Mouse (Mus musculus) lung, embryonic 14.5 days (tissue): ENCODE results near the gene 4930550C14Rik. TPM values are rescaled to one million over a fixed set of nuclear protein-coding genes. Genes with fewer than 3 reads are reported as not detected.

Experiments
- ATAC-seq: fragments of 200-750 bp; cut with Nextera tagmentation; 2 replicates; pipeline ENCODE4 v1.8.0; 2017; ENCODE audit warnings: mild to moderate bottlenecking, moderate TSS enrichment, moderate library complexity; ENCODE audit not compliant: insufficient read depth
- DNase-seq: peaks from one replicate; pipeline ENCODE4 v3.0.0-alpha.2; 2015
- H3K27ac ChIP-seq: fragments of 300-500 bp; sonication (generic); 2 replicates; pipeline ENCODE4 v1.5.1; 2014; ENCODE audit warnings: low read depth, mild to moderate bottlenecking, moderate library complexity
- H3K27me3 ChIP-seq: fragments of 300-500 bp; sonication (generic); 2 replicates; pipeline ENCODE4 v1.6.1; 2014; ENCODE audit warnings: low read length, control low read depth; ENCODE audit not compliant: insufficient read depth
- H3K36me3 ChIP-seq: fragments of 300-500 bp; sonication (generic); 2 replicates; pipeline ENCODE4 v1.6.1; 2014; ENCODE audit warnings: control low read depth; ENCODE audit not compliant: insufficient read depth
- H3K4me1 ChIP-seq: fragments of 300-500 bp; sonication (generic); 2 replicates; pipeline ENCODE4 v1.6.1; 2014; ENCODE audit warnings: antibody characterized with exemption, control low read depth; ENCODE audit not compliant: insufficient read depth
- H3K4me2 ChIP-seq: fragments of 300-500 bp; sonication (generic); 2 replicates; pipeline ENCODE4 v1.6.1; 2014; ENCODE audit warnings: mild to moderate bottlenecking
- H3K4me3 ChIP-seq: fragments of 300-500 bp; sonication (generic); 2 replicates; pipeline ENCODE4 v1.5.1; 2014; ENCODE audit warnings: low read depth, low read length
- H3K9ac ChIP-seq: fragments of 300-500 bp; sonication (generic); 2 replicates; pipeline ENCODE4 v1.6.1; 2014
- H3K9me3 ChIP-seq: fragments of 300-500 bp; sonication (generic); 2 replicates; pipeline ENCODE4 v1.6.1; 2016; ENCODE audit warnings: low read depth, low read length, control low read depth
- CTCF ChIP-seq: IDR thresholded peaks from 2 replicates; pipeline ENCODE4 v1.5.1; 2016; ENCODE audit warnings: antibody characterized with exemption, low read depth
- WGBS: fragments of 180-500 bp; shearing (Covaris S2); extraction: QIAGEN DNeasy Blood & Tissue Kit; methylation state at CpG from one replicate; pipeline ENCODE4 v1.1.7; 2014; 5-methylcytosine and 5-hydroxymethylcytosine counted together
- polyA plus RNA-seq: library from polyadenylated mRNA; unstranded; fragments of >200 nt; fragmentation: Nextera tagmentation; extraction: Ambion mirVana; gene quantifications from 2 replicates; pipeline ENCODE4 v1.2.1, GENCODE M21; 2014

The 4930550C14Rik gene
- polyA plus RNA-seq, 1 experiment from 2014 or later: 1.6 TPM

GRCm38 (mm10) chr9:53390136-53390535 is 12.0 kb upstream of the 4930550C14Rik start:
- Histone ChIP-seq H3K27me3 (no peaks in the 10 kb centered on the region), H3K36me3 (peaks cover 40% of the 10 kb centered on the region; the same call in 1 of the 2 replicates), H3K4me1 (no peaks in the 10 kb centered on the region), H3K9ac (no peak overlapping the region), H3K9me3 (no peaks in the 10 kb centered on the region), H3K4me2 (no peak overlapping the region), H3K27ac (no peak overlapping the region), H3K4me3 (no peak overlapping the region)
- no peak for ATAC-seq
- WGBS: 53% methylated on average over 7 of the region's 7 CpGs
- no peak for DNase-seq
- TF ChIP-seq CTCF: no peak

- no peak for TF ChIP-seq CTCF
- no peak; the same call in 1 of the 2 replicates for ATAC-seq
- WGBS: 70% methylated on average over 13 of the region's 13 CpGs
Observed at GRCm38 (mm10) chr9:53397685-53398387, 4.3 kb upstream of the 4930550C14Rik start.

GRCm38 (mm10) chr9:53398388-53398700 is 3.8 kb upstream of the 4930550C14Rik start:
- Histone ChIP-seq H3K4me3 (no peak overlapping the region), H3K27me3 (no peaks in the 10 kb centered on the region), H3K36me3 (peaks cover 29% of the 10 kb centered on the region), H3K4me1 (peaks cover 9% of the 10 kb centered on the region), H3K9me3 (no peaks in the 10 kb centered on the region), H3K4me2 (no peak overlapping the region), H3K9ac (no peak overlapping the region), H3K27ac (no peak overlapping the region)
- ATAC-seq (no peak; the same call in 1 of the 2 replicates), DNase-seq (peak; percentile 84)
- WGBS: 13% methylated on average over 5 of the region's 5 CpGs
- peak; percentile 76 for TF ChIP-seq CTCF

More at GRCm38 (mm10) chr9:53397685-53398387, 4.3 kb upstream of the 4930550C14Rik start:
- H3K27ac ChIP-seq: no peak overlapping the region
- H3K36me3 ChIP-seq: peaks cover 34% of the 10 kb centered on the region
- DNase-seq: no peak
- H3K9ac ChIP-seq: no peak overlapping the region
- no peaks in the 10 kb centered on the region for H3K27me3 ChIP-seq
- no peak overlapping the region for H3K4me2 ChIP-seq
- H3K9me3 ChIP-seq: no peaks in the 10 kb centered on the region
- peaks cover 8% of the 10 kb centered on the region for H3K4me1 ChIP-seq
- H3K4me3 ChIP-seq: no peak overlapping the region

- Histone ChIP-seq H3K36me3 (peaks cover 24% of the 10 kb centered on the region), H3K9ac (no peak overlapping the region), H3K9me3 (no peaks in the 10 kb centered on the region), H3K27ac (no peak overlapping the region), H3K4me2 (no peak overlapping the region), H3K4me3 (no peak overlapping the region), H3K4me1 (peaks cover 11% of the 10 kb centered on the region), H3K27me3 (no peaks in the 10 kb centered on the region)
- DNase-seq (no peak), ATAC-seq (no peak)
- no peak for TF ChIP-seq CTCF
- 93% methylated on average over 8 of the region's 8 CpGs for WGBS
Observed at GRCm38 (mm10) chr9:53399537-53399936, 2.6 kb upstream of the 4930550C14Rik start.

DNA sequence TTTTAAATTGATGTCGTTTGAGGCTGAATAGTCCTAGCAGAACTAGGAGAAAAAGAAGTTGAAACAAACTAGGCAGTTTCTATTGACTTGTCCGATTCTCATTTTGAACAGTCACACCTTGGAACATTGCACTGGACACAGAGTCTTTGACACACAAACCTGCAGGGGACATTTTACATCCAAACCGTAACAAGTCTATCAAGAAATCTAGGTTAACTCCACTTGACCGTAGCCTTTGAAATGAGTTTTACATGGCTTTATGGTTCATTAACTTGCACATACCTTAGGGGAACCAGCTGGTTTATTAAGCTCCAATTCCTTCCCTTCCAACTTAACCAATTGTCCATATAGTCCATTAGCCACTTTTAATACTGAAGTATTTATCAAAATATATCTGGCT is 1.4 kb upstream of the 4930550C14Rik start:
- Histone ChIP-seq H3K4me2 (no peak overlapping the region), H3K36me3 (peaks cover 24% of the 10 kb centered on the region), H3K4me1 (peaks cover 14% of the 10 kb centered on the region), H3K9ac (no peak overlapping the region), H3K9me3 (no peaks in the 10 kb centered on the region), H3K27me3 (no peaks in the 10 kb centered on the region), H3K27ac (no peak overlapping the region), H3K4me3 (no peak overlapping the region)
- ATAC-seq: no peak
- TF ChIP-seq CTCF: no peak
- WGBS: 94% methylated on average over 4 of the region's 4 CpGs
- DNase-seq: no peak

DNA sequence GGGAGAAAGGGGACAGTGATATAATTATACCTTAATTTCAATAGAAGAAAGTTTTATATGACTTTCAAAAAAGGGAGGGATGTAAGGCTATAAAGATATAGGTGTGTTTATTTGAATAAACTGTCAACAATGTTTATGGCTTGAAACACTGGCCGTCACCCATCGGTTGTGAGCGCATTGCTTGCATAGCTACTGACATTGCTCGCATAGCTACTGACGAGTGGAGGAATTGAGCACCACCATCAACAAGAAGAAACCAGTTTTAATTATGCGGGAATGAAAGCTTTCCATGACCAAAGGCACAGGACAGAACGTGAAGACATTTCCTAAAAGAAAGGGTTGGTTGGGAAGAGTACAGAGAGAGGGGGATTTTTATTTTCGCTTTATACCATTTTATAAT is 979 bp upstream of the 4930550C14Rik start:
- H3K27me3 ChIP-seq: no peaks in the 10 kb centered on the region
- no peaks in the 10 kb centered on the region for H3K9me3 ChIP-seq
- H3K27ac ChIP-seq: no peak overlapping the region
- H3K36me3 ChIP-seq: peaks cover 19% of the 10 kb centered on the region
- H3K4me3 ChIP-seq: no peak overlapping the region
- peaks cover 14% of the 10 kb centered on the region for H3K4me1 ChIP-seq
- no peak for ATAC-seq
- WGBS: 81% methylated on average over 8 of the region's 8 CpGs
- DNase-seq: no peak
- H3K9ac ChIP-seq: no peak overlapping the region
- no peak overlapping the region for H3K4me2 ChIP-seq
- TF ChIP-seq CTCF: no peak

DNA sequence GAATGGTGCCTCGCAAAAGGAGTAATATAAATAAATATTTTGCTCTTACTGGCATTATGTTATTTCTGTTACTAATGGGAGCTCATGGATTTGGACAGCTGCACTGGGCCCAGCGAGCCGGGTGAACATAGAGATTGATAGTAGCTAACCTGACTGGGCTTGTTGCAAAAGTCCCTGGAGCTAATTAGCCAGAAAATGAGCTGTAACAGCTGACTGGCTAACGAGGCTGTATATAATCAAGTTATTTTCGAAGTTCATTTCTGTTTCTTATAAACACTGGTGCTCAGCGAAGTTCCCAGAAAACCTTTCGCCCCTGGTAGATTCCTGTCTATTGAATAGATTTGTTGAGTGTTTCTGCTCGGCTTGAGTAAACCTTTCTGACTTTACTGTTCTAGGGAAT is 866 bp downstream of the 4930550C14Rik start:
- DNase-seq (no peak), ATAC-seq (no peak)
- Histone ChIP-seq H3K27ac (peak overlapping the region; percentile 78; the same call in 1 of the 2 replicates), H3K4me3 (no peak overlapping the region), H3K9me3 (no peaks in the 10 kb centered on the region), H3K4me1 (peaks cover 14% of the 10 kb centered on the region), H3K36me3 (peaks cover 12% of the 10 kb centered on the region), H3K4me2 (peak overlapping the region; percentile 52), H3K27me3 (no peaks in the 10 kb centered on the region), H3K9ac (no peak overlapping the region)
- TF ChIP-seq CTCF: no peak
- WGBS: 71% methylated on average over 8 of the region's 8 CpGs
